Mouse (Mus musculus) cerebellum, adult 2 months (tissue): ENCODE measurements around the gene Defb45.

ENCODE experiments used
- CTCF ChIP-seq: fragments of 200-500 bp; IDR thresholded peaks from 2 replicates; pipeline ENCODE4 v1.5.1; 2011; ENCODE audit warnings: low read depth, mild to moderate bottlenecking, control low read depth, low read length, moderate library complexity, borderline replicate concordance; ENCODE audit not compliant: insufficient read depth
- POLR2A ChIP-seq: fragments of 200-500 bp; IDR thresholded peaks from 2 replicates; pipeline ENCODE4 v1.6.1; 2011; ENCODE audit warnings: low read length, control low read depth, borderline replicate concordance; ENCODE audit not compliant: insufficient read depth

DNA sequence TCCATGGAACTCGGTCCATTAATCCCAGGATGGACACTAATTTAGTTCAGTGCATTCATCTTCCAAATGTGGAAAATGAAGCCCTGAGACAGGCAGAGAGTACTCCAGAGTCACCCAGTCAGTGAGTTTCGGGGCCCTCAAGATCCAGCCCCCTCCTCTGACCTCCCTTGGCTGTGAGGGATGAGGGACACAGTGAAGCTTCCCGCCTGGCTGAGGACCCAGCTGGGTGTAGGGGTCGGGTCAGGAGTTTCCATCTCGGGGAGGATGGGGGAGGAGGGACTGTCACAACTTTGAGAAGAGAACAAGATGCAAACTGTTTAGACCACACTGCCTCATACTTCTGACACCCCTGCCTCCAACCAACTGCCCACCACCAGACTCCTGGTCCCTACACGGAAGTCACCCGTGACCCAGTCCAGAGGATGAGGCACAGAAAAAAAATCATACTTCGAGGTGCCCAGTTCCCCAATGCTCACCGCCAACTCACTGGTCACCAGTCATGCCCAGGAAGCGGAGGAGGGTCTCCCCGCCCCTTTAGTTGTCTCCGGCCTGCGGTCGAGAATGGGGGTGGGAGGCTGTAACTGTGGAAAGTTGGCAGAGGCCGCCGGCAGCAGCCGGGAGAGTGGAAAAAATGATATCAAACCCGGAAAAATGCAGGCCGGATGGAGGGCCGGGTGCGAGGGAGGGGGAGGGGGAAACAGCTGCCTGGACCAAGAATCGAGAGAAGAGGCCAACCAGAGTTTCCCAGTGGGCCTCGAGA lies 37.2 kb upstream of the Defb45 start:
- TF ChIP-seq POLR2A (no peak), CTCF (no peak)
